Mouse (Mus musculus) heart, adult 9 months (tissue): Measurements from ENCODE around the gene Capzb.

Experiments used
- DNase-seq, 2 experiments: peaks; one replicate each; pipeline ENCODE4 v3.0.0; 2022; ENCODE audit warnings: low spot score in 2 of 2

The Capzb gene

DNA sequence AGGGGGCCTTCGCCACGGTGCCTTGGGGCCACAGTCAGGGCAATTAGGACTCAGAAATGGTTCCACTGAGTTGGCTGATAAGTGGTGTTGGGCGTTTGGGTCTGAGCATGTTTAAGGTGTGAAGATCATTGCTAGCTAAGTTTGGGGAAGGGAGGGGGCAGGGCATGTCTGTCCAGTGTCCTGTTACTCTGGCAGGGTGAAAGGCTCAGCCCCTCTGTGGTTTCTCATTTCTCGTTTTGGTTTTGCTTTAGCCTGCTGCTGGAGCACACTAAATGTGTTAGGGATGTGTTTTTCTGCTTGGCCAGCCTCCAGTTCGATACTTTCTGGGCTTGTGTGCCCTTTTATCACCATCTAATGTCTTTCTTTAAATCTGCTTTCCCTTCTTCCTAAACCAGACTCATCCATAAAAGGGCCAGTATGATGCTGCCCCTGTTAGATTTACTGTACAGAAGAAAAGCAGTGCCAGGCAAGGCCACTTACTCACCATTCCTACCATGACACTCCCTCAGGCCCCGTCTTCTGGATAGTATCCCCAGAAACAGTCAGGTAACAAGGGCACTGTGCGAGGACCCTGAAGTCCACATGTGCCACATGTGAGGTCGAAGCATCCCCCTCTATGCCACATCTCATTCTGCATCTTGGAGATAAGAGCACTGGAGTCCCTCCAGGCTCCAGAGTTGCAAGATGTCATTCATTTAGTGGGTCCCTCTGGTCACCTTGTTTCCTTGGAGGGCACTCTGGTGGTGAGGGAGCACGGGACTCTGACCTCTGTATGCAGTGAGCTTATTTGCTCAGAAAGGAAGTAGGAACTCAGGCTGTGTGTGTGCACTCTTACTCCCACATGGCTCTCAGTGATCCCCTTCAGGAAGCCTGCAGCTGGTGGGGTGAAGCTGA, 15.8 kb downstream of the Capzb start:
- peak; percentile 64 to 69 for DNase-seq

- DNase-seq, result peak in 1 of 2 experiments; percentile 64
These were observed 16.6 kb downstream of the Capzb start for GRCm38 (mm10) chr4:139209130-139209840.

GRCm38 (mm10) chr4:139211975-139212831, 19.5 kb downstream of the Capzb start:
- DNase-seq, result no peak

GRCm38 (mm10) chr4:139213086-139213485, 20.4 kb downstream of the Capzb start:
- no peak for DNase-seq

DNA sequence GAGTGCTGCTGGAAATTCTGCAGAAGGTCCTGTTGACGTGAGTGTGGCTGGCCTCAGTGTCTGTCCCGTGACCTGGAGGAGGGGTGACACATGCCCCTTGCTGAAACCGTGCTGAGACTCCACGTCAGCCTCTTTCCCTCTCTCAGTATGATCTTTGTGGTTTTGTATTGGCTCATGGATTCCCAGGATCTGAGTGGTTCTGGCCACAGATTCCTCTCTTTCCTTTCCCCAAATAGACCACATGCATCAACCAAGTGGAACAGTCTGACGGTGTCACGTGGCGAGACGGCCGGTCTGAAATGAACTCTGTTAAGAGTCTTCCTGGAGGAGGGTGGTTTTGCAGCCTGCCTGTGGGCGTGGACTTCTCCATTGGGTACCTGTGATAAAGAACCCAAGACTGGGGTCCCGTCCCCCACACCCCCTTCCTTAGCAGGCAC, 21.3 kb downstream of the Capzb start:
- DNase-seq, result peak; percentile 85 to 86

GRCm38 (mm10) chr4:139216566-139216965, 23.9 kb downstream of the Capzb start:
- DNase-seq, result no peak

GRCm38 (mm10) chr4:139218539-139218938, 25.8 kb downstream of the Capzb start:
- no peak for DNase-seq

- no peak for DNase-seq
These were observed 27.0 kb downstream of the Capzb start for GRCm38 (mm10) chr4:139219656-139220055.

DNA sequence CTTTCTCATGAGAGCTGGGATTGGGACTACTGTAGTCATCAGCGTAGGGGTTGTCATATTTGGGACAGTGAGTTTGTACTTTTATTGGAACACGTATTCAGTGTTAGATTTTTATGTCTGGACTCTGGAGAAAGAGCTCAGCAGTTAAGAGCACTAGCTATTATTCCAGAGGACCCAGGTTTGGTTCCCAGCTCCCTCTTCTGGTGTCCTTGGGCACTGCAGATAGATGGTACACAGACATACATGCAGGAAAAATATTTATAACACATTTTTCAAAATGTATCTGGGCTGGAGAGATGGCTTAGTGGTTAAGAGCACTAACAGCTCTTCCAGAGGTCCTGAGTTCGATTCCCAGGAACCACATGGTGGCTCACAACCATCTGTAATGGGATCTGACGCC, 28.3 kb downstream of the Capzb start:
- DNase-seq, result no peak

- no peak for DNase-seq
These were observed 29.1 kb downstream of the Capzb start for GRCm38 (mm10) chr4:139221837-139222236.

DNA sequence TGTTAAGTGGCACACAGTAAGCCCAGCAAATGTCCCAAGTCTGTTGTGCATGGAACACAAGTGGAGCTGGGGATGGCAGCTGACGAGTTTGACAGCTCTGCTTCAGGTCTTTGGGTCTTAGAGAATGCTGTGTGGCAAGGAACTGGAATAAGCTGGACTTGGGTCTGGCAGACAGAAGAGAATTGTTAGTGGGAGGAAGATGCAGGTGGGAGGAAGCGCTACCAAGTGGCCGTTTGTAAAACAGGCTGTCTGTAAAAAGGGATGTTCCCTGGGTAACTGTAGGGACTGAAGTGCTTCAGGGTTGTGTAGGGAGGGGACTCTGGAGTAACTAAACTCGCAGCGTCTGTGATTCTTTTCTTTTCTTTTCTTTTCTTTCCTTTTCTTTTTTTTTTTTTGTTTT, 32.4 kb downstream of the Capzb start:
- no peak for DNase-seq

- DNase-seq, result no peak
These were observed 33.2 kb downstream of the Capzb start for GRCm38 (mm10) chr4:139225944-139226343.

DNA sequence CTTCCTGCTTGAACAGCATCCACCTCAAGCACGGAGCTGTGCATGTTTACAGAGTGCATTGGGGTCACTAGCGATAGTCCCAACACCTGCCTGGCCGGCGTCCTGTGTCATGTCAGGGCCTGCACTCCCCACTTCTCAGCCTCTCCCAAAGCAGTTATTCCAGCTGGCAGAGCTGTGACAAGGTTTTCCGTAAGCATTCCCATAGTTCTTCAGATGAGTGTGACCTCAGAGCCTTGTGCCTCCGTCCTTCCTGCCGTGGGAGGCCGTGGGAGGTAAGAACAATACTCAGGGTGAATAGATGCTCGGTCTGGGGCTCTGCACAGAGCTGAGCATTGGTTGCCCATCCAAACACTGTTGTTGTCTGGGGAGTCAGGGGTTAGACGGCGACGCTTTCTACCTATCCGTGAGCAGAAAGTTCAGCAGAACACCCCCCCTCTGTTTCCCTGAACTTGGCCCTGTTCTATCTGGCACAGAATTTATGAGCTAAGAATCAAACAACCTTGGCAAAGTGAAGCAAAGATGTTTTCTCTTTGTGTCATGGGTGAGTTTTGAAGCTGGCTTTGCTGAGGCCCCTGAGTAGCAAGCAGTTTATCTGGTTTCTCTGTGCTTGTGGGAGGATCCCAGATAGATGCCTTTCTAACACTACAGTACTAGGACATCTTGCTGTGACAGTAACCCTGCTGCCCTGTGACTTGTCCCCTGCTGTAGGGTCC, 34.0 kb downstream of the Capzb start:
- no peak for DNase-seq

DNA sequence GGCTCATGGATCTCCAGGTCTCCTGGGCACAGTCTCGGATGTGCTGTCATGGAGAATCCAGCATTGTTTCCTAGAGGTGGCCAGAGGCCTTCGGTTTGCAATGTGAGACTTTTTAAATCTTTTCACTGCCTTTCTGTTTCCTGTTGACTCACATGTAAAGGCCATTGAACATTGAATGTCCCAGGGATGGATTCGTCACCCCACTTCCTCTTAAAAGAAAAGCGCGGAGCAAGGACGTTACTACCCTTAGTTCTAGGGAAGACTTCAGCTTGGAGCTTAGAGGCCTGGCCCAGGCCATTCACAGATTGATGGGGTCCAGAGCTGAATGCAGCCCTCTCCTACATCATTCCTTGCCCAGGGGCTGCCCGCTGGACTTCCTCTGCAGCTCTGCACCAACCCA, 35.2 kb downstream of the Capzb start:
- no peak for DNase-seq

DNA sequence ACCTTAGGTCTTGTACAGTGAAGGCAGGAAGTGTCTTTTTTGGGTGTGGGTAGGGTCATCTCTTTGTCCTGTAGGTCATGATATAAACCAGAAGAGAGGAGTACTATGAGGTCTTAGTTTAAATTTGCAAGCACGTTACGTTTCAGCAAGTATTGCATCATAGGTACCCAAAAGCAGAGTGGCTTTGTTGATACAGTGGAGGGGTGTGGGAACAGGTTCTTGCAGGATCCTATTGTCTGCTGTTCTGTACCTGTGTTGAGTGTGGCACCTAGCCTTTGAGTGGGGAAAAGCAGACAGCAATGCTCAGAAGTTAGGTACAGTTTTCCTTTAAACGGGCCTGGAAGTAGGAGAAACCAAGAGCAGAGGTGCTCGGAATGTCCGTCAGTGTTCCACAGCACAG, 36.6 kb downstream of the Capzb start:
- DNase-seq, result no peak

- DNase-seq, result no peak
These were observed 37.8 kb downstream of the Capzb start for GRCm38 (mm10) chr4:139230376-139231120.

DNA sequence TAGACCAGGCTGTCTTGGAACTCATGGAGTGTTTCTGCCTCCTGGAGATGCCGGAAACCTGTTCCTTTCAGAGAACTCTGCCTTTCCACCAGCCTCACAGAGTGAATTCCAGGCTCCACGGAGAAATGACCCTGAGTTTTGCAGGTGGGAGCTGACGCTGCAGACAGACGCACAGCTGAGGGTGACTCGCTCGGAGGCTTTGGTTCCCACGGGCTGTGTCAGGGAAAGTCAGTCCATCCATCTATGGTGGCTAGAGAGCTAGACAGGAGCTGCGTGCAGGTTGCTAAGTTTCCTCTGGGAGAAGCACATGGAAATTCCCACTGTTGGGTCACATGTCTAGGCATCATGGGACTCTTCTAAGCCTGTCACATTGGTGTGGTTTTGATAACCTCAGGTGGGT, 38.5 kb downstream of the Capzb start:
- DNase-seq, result no peak

- peak; percentile 57 to 73 for DNase-seq
These were observed 39.9 kb downstream of the Capzb start for GRCm38 (mm10) chr4:139232479-139233145.

DNA sequence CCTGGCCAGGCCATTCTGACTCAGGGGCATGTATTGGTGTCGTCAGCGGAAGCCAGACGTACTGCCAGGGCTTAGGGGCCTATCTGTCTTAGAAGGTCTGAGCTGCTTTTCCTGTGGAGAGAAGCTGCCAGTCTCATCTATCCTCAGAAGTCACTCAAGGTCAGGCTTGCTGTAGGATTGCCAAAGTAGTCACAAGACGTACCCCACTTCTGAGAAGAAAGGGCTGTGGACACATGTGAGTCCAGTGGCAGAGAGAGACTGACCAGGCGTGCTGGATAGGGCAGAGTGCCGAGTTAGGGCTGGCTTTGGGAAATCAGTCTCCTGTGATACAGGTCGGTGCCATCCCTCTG, 40.4 kb downstream of the Capzb start:
- DNase-seq, result peak in 1 of 2 experiments; percentile 54

DNA sequence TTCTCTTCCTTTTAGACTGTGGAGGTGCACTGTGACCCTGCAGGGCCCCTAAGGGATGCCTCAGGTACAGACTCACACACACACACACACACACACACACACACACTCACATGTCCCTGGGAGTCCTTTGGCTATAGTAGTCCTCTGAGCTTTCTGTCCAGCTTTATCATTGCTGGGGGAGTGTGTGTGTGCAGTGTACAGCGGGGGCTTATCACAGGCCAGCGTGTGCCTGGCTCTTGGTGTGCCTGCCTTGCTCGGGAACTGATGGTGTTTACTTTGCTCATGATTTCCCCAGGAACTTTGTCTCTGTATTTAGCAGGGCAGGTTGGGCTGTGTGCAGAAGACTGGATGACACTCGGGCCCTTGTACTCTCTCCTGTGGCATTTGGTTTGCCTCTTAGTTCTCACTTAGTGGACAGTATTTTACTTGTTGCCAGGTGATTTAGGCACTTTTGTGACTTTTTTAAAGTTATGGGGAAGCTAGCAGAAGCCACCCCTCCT, 41.1 kb downstream of the Capzb start:
- no peak for DNase-seq
